Mouse (Mus musculus) heart, embryonic 13.5 days (tissue): ENCODE results near the gene Rtn1. TPM values are rescaled to one million over a fixed set of nuclear protein-coding genes. Genes with fewer than 3 reads are reported as not detected.

Experiments
- ATAC-seq: fragments of 200-750 bp; cut with Nextera tagmentation; 2 replicates; pipeline ENCODE4 v1.8.0; 2017; ENCODE audit warnings: moderate TSS enrichment; ENCODE audit not compliant: insufficient number of reproducible peaks, low FRiP score, low TSS enrichment; ENCODE audit errors: extremely low read depth
- H3K27ac ChIP-seq: fragments of 300-500 bp; sonication (generic); replicated peaks from 2 replicates; pipeline ENCODE4 v1.5.1; 2015; ENCODE audit warnings: moderate library complexity, mild to moderate bottlenecking, inconsistent platforms
- H3K27me3 ChIP-seq: fragments of 300-500 bp; sonication (generic); replicated peaks from 2 replicates; pipeline ENCODE4 v1.6.1; 2015; ENCODE audit warnings: mild to moderate bottlenecking, inconsistent platforms
- H3K36me3 ChIP-seq: fragments of 300-500 bp; sonication (generic); 2 replicates; pipeline ENCODE4 v1.6.1; 2015; ENCODE audit warnings: mild to moderate bottlenecking, inconsistent platforms
- H3K4me1 ChIP-seq: fragments of 300-500 bp; sonication (generic); 2 replicates; pipeline ENCODE4 v1.6.1; 2015; ENCODE audit warnings: inconsistent platforms
- H3K4me2 ChIP-seq: fragments of 300-500 bp; sonication (generic); 2 replicates; pipeline ENCODE4 v1.6.1; 2015; ENCODE audit warnings: inconsistent platforms, mild to moderate bottlenecking, moderate library complexity
- H3K4me3 ChIP-seq: fragments of 300-500 bp; sonication (generic); 2 replicates; pipeline ENCODE4 v1.5.1; 2015; ENCODE audit warnings: moderate library complexity, mild to moderate bottlenecking, inconsistent platforms
- H3K9ac ChIP-seq: fragments of 300-500 bp; sonication (generic); 2 replicates; pipeline ENCODE4 v1.6.1; 2015; ENCODE audit warnings: inconsistent platforms, mild to moderate bottlenecking, moderate library complexity
- H3K9me3 ChIP-seq: fragments of 300-500 bp; sonication (generic); 2 replicates; pipeline ENCODE4 v1.6.1; 2016; ENCODE audit warnings: inconsistent platforms
- WGBS: fragments of 180-500 bp; shearing (Covaris S2); methylation state at CpG from one replicate; pipeline ENCODE4 v1.1.7; 2015; ENCODE audit warnings: mixed read lengths; 5-methylcytosine and 5-hydroxymethylcytosine counted together
- polyA plus RNA-seq: library from polyadenylated mRNA; unstranded; fragments of >200 nt; fragmentation: Nextera tagmentation; extraction: Ambion mirVana; gene quantifications from 2 replicates; pipeline ENCODE4 v1.2.1, GENCODE M21; 2015

Rtn1 gene
- 15.8 and 16.0 TPM in 2 replicates for polyA plus RNA-seq

DNA sequence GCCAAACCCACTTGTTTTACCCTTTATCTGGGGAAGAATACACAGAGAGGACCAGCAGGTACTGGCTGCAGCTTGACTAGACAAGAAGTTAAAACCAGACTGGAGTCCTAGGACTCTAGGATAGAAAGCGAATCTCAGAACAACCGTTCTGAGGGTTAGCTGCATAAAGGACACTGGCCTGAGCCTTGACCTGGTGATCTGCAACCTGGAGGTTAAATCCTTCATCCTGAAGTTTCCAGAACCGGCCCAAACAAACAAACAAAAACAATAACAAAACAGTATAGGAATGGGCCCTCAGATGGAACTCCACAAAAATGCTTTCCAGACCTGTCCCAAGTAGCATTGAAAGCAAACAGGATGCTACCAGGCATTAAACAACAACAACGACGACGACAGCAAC lies at the start of gene Rtn1:
Gene Rtn1 (minus strand): TSS at position 101 of the 400 bp plus-strand sequence.
- ATAC-seq, result no peak
- WGBS, result 36% methylated on average over 6 of the region's 6 CpGs
- no peaks in the 10 kb centered on the region for H3K9me3 ChIP-seq
- no peak within 1 kb of the TSS for H3K27ac ChIP-seq
- peak within 1 kb of the TSS; percentile 78 for H3K4me3 ChIP-seq
- H3K4me1 ChIP-seq, result peaks cover 14% of the 10 kb centered on the region
- H3K9ac ChIP-seq, result peak within 1 kb of the TSS; percentile 78
- H3K4me2 ChIP-seq, result peak within 1 kb of the TSS; percentile 99
- no peaks in the 10 kb centered on the region for H3K36me3 ChIP-seq
- H3K27me3 ChIP-seq, result peaks cover 43% of the 10 kb centered on the region

DNA sequence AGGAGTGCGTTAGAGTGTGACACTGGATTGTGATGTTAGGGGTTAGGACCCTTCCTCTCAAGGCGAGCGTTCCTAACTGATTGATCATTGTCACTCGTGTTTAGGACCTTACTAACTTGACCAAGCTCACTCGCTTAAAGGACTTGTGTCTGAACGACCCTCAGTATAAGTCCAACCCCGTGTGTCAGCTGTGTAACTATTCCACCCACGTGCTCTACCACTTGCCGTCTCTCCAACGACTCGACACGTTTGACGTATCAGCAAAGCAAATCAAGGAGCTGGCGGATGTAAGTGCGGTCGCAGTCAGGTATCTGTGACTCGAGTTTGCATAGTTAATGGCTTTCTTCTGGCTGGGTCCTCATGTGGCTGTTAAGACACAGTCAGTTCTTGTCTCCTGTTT lies 45.1 kb upstream of the Rtn1 start:
- no peak overlapping the region for H3K4me3 ChIP-seq
- no peaks in the 10 kb centered on the region for H3K4me1 ChIP-seq
- no peaks in the 10 kb centered on the region for H3K36me3 ChIP-seq
- 53% methylated on average over 17 of the region's 17 CpGs for WGBS
- no peak for ATAC-seq
- H3K9me3 ChIP-seq, result no peaks in the 10 kb centered on the region
- no peak overlapping the region for H3K27ac ChIP-seq
- no peak overlapping the region for H3K9ac ChIP-seq
- no peaks in the 10 kb centered on the region for H3K27me3 ChIP-seq
- H3K4me2 ChIP-seq, result no peak overlapping the region

GRCm38 (mm10) chr12:72441839-72442576 lies 33.2 kb upstream of the Rtn1 start, which contains the start of gene Lrrc9:
TSS of gene Lrrc9 (plus strand) at chr12:72441866.
- H3K4me2 ChIP-seq, result peak within 1 kb of the TSS; percentile 88
- H3K9me3 ChIP-seq, result no peaks in the 10 kb centered on the region
- H3K9ac ChIP-seq, result peak within 1 kb of the TSS; percentile 84
- H3K4me3 ChIP-seq, result peak within 1 kb of the TSS; percentile 56
- H3K27ac ChIP-seq, result 0 out of 2 replicates have a peak within 1 kb of the TSS, but pooled peaks have one; percentile 1
- WGBS, result under 1% methylated on average over 31 of the region's 31 CpGs
- H3K4me1 ChIP-seq, result 0 out of 2 replicates have a peak, but pooled peaks cover 7% of the 10 kb centered on the region
- ATAC-seq, result peak; percentile 61
- no peaks in the 10 kb centered on the region for H3K36me3 ChIP-seq
- no peaks in the 10 kb centered on the region for H3K27me3 ChIP-seq

DNA sequence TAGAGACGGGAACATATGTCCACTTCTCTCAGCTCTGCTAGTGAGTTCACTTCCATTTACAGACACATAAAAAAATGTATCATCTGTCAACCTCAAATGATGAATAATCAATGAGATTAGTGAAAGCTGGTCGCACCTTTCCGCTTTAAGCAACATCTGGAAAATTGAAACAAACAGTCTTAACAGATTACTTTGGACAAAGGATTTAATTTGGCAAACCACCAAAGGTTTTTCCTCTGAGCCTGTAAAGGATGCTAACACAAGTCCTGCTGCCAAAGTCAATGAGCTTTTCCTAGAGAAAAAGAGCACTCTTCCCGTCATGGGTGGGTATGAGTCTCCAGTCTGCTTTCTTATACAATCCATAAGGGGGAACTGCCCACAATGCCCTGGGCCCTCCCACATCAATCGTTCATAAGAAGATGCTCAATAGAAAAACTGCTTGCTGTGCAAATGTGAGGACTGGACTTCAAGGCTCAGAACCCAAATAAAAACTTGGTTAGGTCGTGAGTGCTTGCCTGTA lies 30.2 kb upstream of the Rtn1 start:
- Histone ChIP-seq H3K9me3 (no peaks in the 10 kb centered on the region), H3K27me3 (no peaks in the 10 kb centered on the region), H3K4me1 (0 out of 2 replicates have a peak, but pooled peaks cover 7% of the 10 kb centered on the region), H3K27ac (no peak overlapping the region), H3K9ac (no peak overlapping the region), H3K4me3 (no peak overlapping the region), H3K4me2 (no peak overlapping the region), H3K36me3 (no peaks in the 10 kb centered on the region)
- no peak for ATAC-seq
- WGBS, result 63% methylated on average over 6 of the region's 6 CpGs

DNA sequence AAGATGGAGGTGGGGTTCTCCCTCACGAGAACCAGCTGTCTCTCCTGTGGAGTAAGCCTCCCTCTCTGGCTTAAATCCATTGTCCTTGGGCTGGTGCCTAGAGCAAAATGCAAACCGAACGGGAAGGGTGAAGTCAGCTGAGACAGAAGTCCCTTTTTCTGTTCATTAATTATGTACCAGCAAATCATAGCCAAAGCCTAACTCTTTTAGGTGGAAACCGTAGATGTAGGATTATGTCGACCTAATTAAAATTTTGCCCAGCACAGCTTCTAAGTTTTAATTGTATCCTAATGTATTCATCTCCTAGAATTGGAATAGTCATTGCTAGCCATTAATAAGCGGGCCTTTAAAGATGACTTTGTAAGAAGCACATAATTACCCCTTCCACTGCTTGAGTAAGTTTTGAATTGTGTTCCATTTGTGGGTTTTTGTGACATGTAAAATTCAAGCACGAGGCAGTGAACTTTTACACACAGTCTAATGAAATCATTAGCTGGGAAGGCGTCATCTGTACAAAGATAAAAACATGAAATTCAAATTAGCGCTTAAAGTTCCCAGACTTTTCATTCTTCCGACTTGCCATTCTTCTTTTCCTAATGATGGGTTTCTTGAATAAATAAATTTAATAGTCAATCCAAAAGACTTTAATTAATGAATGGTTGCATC lies 29.0 kb upstream of the Rtn1 start:
- no peak overlapping the region for H3K9ac ChIP-seq
- H3K27me3 ChIP-seq, result no peaks in the 10 kb centered on the region

DNA sequence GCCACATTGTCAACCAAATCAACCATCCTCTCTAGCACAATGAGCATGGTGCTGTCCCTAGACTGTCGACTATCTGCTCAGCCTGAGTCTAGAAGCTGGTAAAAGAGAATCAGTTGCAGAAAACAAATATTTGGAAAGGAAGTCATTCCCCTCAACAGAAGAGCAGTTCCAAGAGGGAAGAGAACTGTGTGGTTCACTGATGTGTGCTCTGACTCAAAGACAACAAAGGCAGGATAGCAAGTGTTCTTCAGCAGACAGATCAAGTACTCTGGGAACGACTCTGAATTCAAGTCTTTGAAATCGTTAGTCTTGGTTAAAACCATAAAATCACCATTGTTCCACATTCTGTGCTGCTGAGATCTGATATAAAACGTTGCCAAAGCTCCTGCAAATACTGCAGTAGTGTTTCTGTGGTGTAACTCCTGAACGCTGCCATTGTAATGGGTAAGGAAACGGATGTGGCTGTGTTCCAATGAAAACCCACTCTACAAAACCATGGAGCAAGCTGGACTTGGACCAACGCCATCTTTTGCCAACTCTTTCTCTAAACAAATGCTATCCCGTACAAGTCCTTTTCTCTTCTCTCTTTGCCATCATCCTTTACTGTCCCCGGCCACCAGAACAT lies 24.5 kb upstream of the Rtn1 start:
- WGBS, result 61% methylated on average over 9 of the region's 9 CpGs
- Histone ChIP-seq H3K4me3 (no peak overlapping the region), H3K27ac (peak overlapping the region; percentile 48; the same call in 1 of the 2 replicates), H3K9ac (no peak overlapping the region), H3K4me2 (no peak overlapping the region), H3K27me3 (no peaks in the 10 kb centered on the region), H3K4me1 (0 out of 2 replicates have a peak, but pooled peaks cover 3% of the 10 kb centered on the region), H3K36me3 (no peaks in the 10 kb centered on the region), H3K9me3 (no peaks in the 10 kb centered on the region)
- ATAC-seq, result no peak

More for the DNA sequence above, 29.0 kb upstream of the Rtn1 start:
- 0 out of 2 replicates have a peak, but pooled peaks cover 7% of the 10 kb centered on the region for H3K4me1 ChIP-seq
- H3K9me3 ChIP-seq, result no peaks in the 10 kb centered on the region
- H3K27ac ChIP-seq, result no peak overlapping the region
- no peak for ATAC-seq
- 73% methylated on average over 10 of the region's 10 CpGs for WGBS
- no peak overlapping the region for H3K4me3 ChIP-seq
- no peak overlapping the region for H3K4me2 ChIP-seq
- no peaks in the 10 kb centered on the region for H3K36me3 ChIP-seq

DNA sequence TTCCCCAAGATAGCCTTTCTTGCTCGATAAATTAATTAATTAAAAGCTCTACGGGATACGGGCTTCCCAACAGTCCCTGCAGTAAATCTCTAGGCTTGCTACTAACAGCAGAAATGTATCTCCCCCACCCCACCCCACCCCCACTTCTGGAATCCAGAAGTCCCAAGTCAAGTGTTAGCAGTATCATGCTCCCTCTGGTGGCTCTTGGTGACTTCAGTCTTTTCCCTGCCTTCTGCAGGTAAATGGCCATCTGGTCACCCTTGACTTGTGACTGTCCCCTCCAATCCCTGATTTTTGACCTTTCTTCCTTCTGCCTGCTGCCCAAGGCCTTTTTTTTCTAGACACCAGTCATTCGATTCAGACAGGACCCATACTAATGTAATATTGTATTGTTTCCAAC lies 23.4 kb upstream of the Rtn1 start:
- Histone ChIP-seq H3K27ac (no peak overlapping the region), H3K4me1 (0 out of 2 replicates have a peak, but pooled peaks cover 6% of the 10 kb centered on the region), H3K36me3 (no peaks in the 10 kb centered on the region), H3K4me3 (no peak overlapping the region), H3K9ac (no peak overlapping the region), H3K9me3 (no peaks in the 10 kb centered on the region), H3K27me3 (no peaks in the 10 kb centered on the region), H3K4me2 (no peak overlapping the region)
- no peak for ATAC-seq
- 79% methylated on average over 4 of the region's 4 CpGs for WGBS

GRCm38 (mm10) chr12:72427722-72428126 lies 18.9 kb upstream of the Rtn1 start:
- no peak overlapping the region for H3K27ac ChIP-seq
- H3K9me3 ChIP-seq, result no peaks in the 10 kb centered on the region
- no peaks in the 10 kb centered on the region for H3K36me3 ChIP-seq
- 0 out of 2 replicates have a peak, but pooled peaks cover 6% of the 10 kb centered on the region for H3K4me1 ChIP-seq
- ATAC-seq, result no peak
- H3K4me2 ChIP-seq, result peak overlapping the region; percentile 51
- peak overlapping the region; percentile 11; the same call in 1 of the 2 replicates for H3K4me3 ChIP-seq
- H3K9ac ChIP-seq, result no peak overlapping the region
- WGBS, result 27% methylated on average over 11 of the region's 11 CpGs
- H3K27me3 ChIP-seq, result 0 out of 2 replicates have a peak, but pooled peaks cover 4% of the 10 kb centered on the region

DNA sequence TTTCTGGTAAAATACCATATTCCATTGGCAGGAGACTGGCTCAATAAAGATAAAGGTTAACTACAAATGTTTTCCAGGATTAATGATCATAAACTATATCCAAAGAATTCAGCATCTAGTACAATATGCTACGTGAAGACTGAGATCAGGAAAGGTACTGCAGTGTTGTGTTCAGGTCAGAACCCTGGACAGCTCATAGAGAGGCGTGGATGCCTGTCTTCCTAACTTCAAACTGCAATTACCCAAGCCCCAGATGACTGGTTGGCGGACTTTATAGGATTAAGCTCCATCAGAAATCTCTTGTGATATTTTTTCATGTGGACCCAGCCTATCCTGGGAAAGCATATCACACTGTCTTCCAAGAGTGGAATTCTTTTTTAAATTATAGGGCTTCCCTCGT lies 13.8 kb upstream of the Rtn1 start:
- Histone ChIP-seq H3K9me3 (no peaks in the 10 kb centered on the region), H3K4me1 (no peaks in the 10 kb centered on the region), H3K36me3 (no peaks in the 10 kb centered on the region), H3K27ac (no peak overlapping the region), H3K27me3 (0 out of 2 replicates have a peak, but pooled peaks cover 4% of the 10 kb centered on the region), H3K4me3 (no peak overlapping the region), H3K9ac (no peak overlapping the region), H3K4me2 (no peak overlapping the region)
- WGBS, result 39% methylated on average over 4 of the region's 4 CpGs
- no peak for ATAC-seq

GRCm38 (mm10) chr12:72417762-72418161 lies 8.9 kb upstream of the Rtn1 start:
- Histone ChIP-seq H3K27me3 (no peaks in the 10 kb centered on the region), H3K9ac (no peak overlapping the region), H3K36me3 (no peaks in the 10 kb centered on the region), H3K27ac (no peak overlapping the region), H3K4me3 (no peak overlapping the region), H3K4me2 (no peak overlapping the region), H3K4me1 (no peaks in the 10 kb centered on the region), H3K9me3 (no peaks in the 10 kb centered on the region)
- no peak for ATAC-seq
- 30% methylated on average over 3 of the region's 3 CpGs for WGBS
